Mouse (Mus musculus) T-helper 2 cell (primary cell): ENCODE measurements at regions not wholly inside any gene's neighbourhood (a gene's known extent, or its start where the extent isn't known, plus 50 kb on each side); places are given as distances from the start of the nearest gene placed in this dataset.

Source experiments
- in situ Hi-C: fragments of 300-600 bp; cut with MboI, MseI; formaldehyde crosslinking; loops from one replicate; pipeline ENCODE4 v1.15.1; 2025; ENCODE audit warnings: high pct_unique_total_duplicates

- in situ Hi-C loops: no loop called here
Observed at GRCm38 (mm10) chr3:21218936-21219335, 852.0 kb upstream of the Agtr1b start.

GRCm38 (mm10) chr3:21241184-21241583, 835.3 kb upstream of the Tbl1xr1 start:
- in situ Hi-C loops: no loop called here

GRCm38 (mm10) chr3:21256129-21256760, 820.2 kb upstream of the Tbl1xr1 start:
- in situ Hi-C loops: loop anchor here (10.0 kb wide), 1 partner anchor 481 kb away; no protein-coding TSS in a partner anchor

GRCm38 (mm10) chr3:21263317-21263716, 813.1 kb upstream of the Tbl1xr1 start:
- in situ Hi-C loops: no loop called here

- in situ Hi-C loops: no loop called here
Observed at GRCm38 (mm10) chr3:21265491-21265890, 811.0 kb upstream of the Tbl1xr1 start.

- in situ Hi-C loops: no loop called here
Observed at GRCm38 (mm10) chr3:21268429-21269129, 807.9 kb upstream of the Tbl1xr1 start.

- in situ Hi-C loops: no loop called here
Observed at GRCm38 (mm10) chr3:21269130-21269440, 807.4 kb upstream of the Tbl1xr1 start.

GRCm38 (mm10) chr3:21270788-21271187, 805.7 kb upstream of the Tbl1xr1 start:
- in situ Hi-C loops: no loop called here

GRCm38 (mm10) chr3:21272219-21272618, 804.2 kb upstream of the Tbl1xr1 start:
- in situ Hi-C loops: no loop called here

GRCm38 (mm10) chr3:21292774-21293173, 783.7 kb upstream of the Tbl1xr1 start:
- in situ Hi-C loops: no loop called here

- in situ Hi-C loops: no loop called here
Observed at GRCm38 (mm10) chr3:21293308-21293707, 783.1 kb upstream of the Tbl1xr1 start.

- in situ Hi-C loops: no loop called here
Observed at GRCm38 (mm10) chr3:21294776-21295175, 781.7 kb upstream of the Tbl1xr1 start.

- in situ Hi-C loops: no loop called here
Observed at GRCm38 (mm10) chr3:21296581-21297110, 779.8 kb upstream of the Tbl1xr1 start.

GRCm38 (mm10) chr3:21325329-21325896, 751.0 kb upstream of the Tbl1xr1 start:
- in situ Hi-C loops: no loop called here

GRCm38 (mm10) chr3:21341916-21342315, 734.5 kb upstream of the Tbl1xr1 start:
- in situ Hi-C loops: no loop called here

- in situ Hi-C loops: no loop called here
Observed at GRCm38 (mm10) chr3:21343095-21343494, 733.4 kb upstream of the Tbl1xr1 start.

GRCm38 (mm10) chr3:21349421-21349820, 727.0 kb upstream of the Tbl1xr1 start:
- in situ Hi-C loops: no loop called here

- in situ Hi-C loops: no loop called here
Observed at GRCm38 (mm10) chr3:21356150-21356549, 720.3 kb upstream of the Tbl1xr1 start.

GRCm38 (mm10) chr3:21356831-21357712, 719.4 kb upstream of the Tbl1xr1 start:
- in situ Hi-C loops: no loop called here

GRCm38 (mm10) chr3:21358068-21358467, 718.4 kb upstream of the Tbl1xr1 start:
- in situ Hi-C loops: no loop called here

GRCm38 (mm10) chr3:21361069-21361468, 715.4 kb upstream of the Tbl1xr1 start:
- in situ Hi-C loops: no loop called here

GRCm38 (mm10) chr3:21379816-21380215, 696.6 kb upstream of the Tbl1xr1 start:
- in situ Hi-C loops: no loop called here
